Mouse (Mus musculus): Measurements from ENCODE around the gene Klhl28.

DNA sequence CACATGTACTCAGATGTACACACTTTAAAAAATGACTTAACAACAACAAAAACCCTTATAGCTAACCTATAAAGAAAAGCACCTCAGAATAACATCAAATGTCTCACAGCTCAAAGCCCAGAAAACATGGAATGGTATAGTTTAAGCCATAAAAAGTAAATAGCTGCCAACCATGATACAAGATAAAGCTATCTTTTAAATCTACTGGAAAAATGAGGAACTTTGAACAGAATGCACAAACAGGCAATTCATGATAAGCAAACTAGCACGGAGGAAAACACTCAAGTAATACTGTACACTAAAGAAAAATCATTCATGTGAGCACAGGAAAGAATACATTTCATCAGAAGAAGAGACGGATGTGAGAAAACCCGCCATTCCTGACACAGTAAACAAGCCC is 42.4 kb upstream of the Klhl28 start:
- TF ChIP-seq GATA1 (IDR thresholded peaks at IDR 0.05; ENCODE audit: low read length) (no peak), TAL1 (IDR thresholded peaks at IDR 0.05; ENCODE audit: low read length) (no peak)

All from erythroblast, embryonic 14.5 days (primary cell).